Mouse (Mus musculus): Measurements from ENCODE around the gene Nkain2. TPM values are rescaled to one million over a fixed set of nuclear protein-coding genes. Genes with fewer than 3 reads are reported as not detected.
"Not testable (repeated sequence)": the region's sequence is repeated elsewhere in the genome, so short reads cannot be mapped to it uniquely, and the experiment has no call there.

Gene Nkain2
- total RNA-seq (2014; fragmentation: Nextera tagmentation) (not detected in 2 replicates), total RNA-seq (2017) (not detected in 2 replicates)

- no peak; the same call in 1 of the 2 replicates for ATAC-seq (replicated peaks; ENCODE audit: poor library complexity, severe bottlenecking)
Measured at GRCm38 (mm10) chr10:32889652-32890506, at the start of gene Nkain2. TSS of gene Nkain2 (minus strand) at chr10:32890462.

DNA sequence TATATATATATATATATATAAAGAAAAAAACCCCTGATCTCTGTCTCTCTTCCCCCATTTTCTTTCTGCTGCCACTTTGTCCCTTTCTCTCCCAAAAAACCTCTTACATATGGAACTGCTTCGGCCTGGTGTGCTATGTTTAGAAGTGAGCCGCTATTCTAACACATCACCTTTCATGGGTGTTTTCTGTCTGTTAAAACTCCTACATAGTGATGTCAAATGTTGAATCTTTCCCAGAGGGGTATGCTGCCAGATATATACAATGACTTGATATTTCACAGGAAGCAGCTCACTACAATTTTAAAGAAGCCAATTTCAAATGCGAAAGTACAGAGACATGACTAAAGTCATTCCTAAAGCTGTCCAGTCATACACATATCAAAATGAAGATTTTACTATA is 49.6 kb upstream of the Nkain2 start:
- ATAC-seq (replicated peaks; ENCODE audit: poor library complexity, severe bottlenecking) = no peak

- ATAC-seq (replicated peaks; ENCODE audit: poor library complexity, severe bottlenecking) = no peak
Measured at GRCm38 (mm10) chr10:32895093-32895492, 4.8 kb upstream of the Nkain2 start.

GRCm38 (mm10) chr10:32890507-32891131 is 357 bp upstream of the Nkain2 start:
- ATAC-seq (replicated peaks; ENCODE audit: poor library complexity, severe bottlenecking) = no peak

DNA sequence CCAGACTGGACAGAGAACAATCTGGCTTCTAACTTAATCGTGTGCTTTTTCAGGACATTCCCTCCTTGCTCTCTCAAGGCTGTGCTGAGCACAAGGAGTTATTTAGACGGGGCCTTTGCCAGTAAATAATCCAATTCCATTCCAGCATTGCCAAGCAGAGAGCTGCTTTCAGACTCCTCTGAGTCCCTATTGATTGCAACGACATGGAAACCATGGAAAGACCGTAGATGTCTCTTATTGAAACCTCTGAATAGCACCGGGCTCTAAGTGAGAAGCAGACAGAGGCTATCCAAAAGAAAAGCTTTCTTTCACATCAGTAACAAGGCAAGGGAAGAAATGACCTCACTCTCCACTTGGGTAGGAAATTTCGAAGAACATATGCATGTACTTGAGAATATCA is 8.3 kb downstream of the Nkain2 start:
- no peak for ATAC-seq (replicated peaks; ENCODE audit: poor library complexity, severe bottlenecking)

- ATAC-seq (replicated peaks; ENCODE audit: poor library complexity, severe bottlenecking) = no peak
Measured at GRCm38 (mm10) chr10:32870691-32871406, 19.4 kb downstream of the Nkain2 start.

DNA sequence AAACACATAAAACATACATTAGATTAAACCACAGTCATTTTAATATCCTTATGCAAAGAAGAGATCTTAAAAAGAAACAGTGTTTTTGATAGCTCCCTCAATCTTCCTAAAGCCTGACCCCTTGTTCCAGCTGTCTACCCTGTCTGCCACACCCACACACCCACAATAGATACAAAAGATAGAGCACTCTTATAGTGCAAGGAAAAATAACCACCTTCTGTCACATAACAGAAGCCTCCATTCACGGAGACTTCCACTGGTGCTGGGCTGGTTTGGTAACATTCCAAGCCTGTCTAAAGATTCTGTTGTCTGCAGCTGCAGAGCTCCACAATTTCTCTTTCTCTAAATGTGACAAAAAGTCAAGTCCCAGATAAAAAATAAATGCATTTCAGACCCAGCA is 20.7 kb downstream of the Nkain2 start:
- ATAC-seq (replicated peaks; ENCODE audit: poor library complexity, severe bottlenecking) = no peak

DNA sequence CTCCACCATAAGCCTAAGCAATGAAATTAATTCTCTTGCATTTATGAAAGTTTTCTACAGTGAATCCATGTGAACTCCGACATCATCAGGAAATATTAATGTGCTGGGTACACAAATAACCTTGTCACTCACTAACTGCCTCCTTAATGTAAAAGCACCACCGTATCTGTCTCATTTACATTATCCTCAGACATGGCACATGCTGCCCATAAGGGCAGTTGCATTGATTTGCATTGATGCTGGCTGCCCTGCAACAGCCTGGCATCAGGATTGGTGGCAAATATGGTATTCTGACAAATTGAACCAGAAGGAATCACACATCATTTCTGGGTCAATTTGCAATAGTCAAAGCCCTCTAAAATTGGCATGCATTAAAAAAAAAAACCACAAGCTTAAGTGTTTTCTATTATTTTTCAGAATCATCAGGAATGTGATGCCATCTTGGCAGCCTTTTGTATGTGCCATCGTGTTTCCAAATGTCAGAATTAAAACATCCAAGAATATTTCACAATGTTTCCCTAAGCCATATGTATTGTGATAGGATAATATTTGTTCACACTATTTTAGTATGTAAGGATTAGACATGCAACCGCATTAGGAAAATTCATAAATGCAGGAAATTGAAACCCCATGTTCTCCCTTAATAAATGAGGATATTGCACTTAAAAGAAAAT is 74.9 kb downstream of the Nkain2 start:
- no peak for ATAC-seq (replicated peaks; ENCODE audit: poor library complexity, severe bottlenecking)

- no peak for ATAC-seq (replicated peaks; ENCODE audit: poor library complexity, severe bottlenecking)
Measured at GRCm38 (mm10) chr10:32796215-32796614, 94.0 kb downstream of the Nkain2 start.

- ATAC-seq (replicated peaks; ENCODE audit: poor library complexity, severe bottlenecking) = no peak
Measured at GRCm38 (mm10) chr10:32790541-32790940, 99.7 kb downstream of the Nkain2 start.

GRCm38 (mm10) chr10:32782732-32783359 is 107.4 kb downstream of the Nkain2 start:
- no peak for ATAC-seq (replicated peaks; ENCODE audit: poor library complexity, severe bottlenecking)

- no peak for ATAC-seq (replicated peaks; ENCODE audit: poor library complexity, severe bottlenecking)
Measured at GRCm38 (mm10) chr10:32738989-32739388, 151.3 kb downstream of the Nkain2 start.

- ATAC-seq (replicated peaks; ENCODE audit: poor library complexity, severe bottlenecking) = not testable (repeated sequence)
Measured at GRCm38 (mm10) chr10:32706579-32706978, 183.7 kb downstream of the Nkain2 start.

DNA sequence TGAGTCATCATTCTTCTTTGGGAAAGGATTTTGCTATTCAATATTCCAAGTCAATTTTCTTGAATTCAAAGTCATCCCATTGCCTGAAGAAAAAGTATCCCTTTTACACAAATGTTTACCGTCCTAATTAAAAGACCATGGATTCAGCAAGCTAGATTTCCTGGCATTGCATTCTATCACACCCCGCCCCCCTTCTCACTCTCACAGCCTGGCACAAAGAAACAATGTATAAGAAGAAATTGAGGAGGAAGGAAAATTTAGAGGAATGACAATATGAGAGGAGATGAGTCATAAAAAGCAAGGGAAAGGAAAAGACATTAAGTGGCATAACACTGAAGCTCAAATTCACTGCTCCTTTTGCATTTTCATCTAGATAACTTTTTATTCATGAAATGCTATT is 193.6 kb downstream of the Nkain2 start:
- ATAC-seq (replicated peaks; ENCODE audit: poor library complexity, severe bottlenecking) = no peak

GRCm38 (mm10) chr10:32684548-32684947 is 205.7 kb downstream of the Nkain2 start:
- ATAC-seq (replicated peaks; ENCODE audit: poor library complexity, severe bottlenecking) = no peak

DNA sequence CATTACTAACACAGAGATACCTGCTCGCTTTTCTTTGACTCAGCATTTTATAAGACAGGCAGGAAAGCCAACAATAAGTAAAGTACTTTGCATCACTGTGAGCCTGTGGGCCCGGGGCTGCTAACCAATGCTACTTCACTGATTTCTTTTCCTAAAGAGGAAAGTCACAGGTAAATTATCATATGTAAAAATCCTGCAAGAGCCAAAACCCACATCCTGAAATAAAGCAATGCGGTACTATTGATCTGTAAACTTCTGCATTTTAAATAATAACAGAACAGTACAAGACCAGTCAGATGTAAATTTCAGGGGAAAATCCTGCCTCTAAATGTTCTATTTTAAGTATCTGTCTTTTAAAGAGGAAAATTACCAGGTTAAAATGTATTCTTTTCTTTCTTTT is 250.0 kb downstream of the Nkain2 start:
- ATAC-seq (replicated peaks; ENCODE audit: poor library complexity, severe bottlenecking) = no peak

DNA sequence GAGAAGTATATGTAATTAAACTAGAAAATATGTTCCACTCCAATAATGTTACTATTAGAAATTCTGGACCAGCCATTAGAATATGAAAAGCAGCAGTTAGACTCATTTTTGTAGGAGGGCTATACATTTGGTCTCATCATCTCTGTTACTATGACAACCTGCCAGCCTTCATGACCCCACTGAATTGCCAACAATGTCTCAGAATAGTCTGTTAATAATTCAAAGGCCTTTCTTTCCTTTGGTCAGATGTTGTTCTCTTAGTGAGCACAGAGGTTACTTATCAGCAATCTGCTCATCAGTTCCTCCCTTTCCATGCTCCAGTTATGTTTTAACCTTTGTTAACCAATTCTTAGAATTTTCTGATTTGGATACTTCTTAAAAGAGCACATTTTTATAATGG is 251.1 kb downstream of the Nkain2 start:
- no peak for ATAC-seq (replicated peaks; ENCODE audit: poor library complexity, severe bottlenecking)

- no peak for ATAC-seq (replicated peaks; ENCODE audit: poor library complexity, severe bottlenecking)
Measured at GRCm38 (mm10) chr10:32631043-32631442, 259.2 kb downstream of the Nkain2 start.

DNA sequence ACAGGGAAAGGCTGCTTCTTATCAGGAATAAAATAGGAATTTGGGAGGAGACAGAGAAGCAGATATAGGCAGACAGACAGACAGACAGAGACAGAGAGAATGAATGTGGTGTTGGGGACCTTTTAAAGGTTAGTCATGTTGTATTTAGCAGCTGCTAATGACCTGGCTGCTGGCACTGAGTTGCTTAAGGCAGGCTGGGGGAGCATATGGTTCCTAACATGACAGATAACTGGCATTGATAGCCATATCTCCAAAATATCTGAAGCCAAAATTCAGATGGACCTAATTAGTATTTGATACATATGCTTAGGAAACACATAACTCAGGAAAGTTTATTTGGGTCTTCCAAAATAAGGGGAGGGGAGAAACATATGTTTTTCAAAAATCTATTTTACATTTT is 285.8 kb downstream of the Nkain2 start:
- ATAC-seq (replicated peaks; ENCODE audit: poor library complexity, severe bottlenecking) = no peak

DNA sequence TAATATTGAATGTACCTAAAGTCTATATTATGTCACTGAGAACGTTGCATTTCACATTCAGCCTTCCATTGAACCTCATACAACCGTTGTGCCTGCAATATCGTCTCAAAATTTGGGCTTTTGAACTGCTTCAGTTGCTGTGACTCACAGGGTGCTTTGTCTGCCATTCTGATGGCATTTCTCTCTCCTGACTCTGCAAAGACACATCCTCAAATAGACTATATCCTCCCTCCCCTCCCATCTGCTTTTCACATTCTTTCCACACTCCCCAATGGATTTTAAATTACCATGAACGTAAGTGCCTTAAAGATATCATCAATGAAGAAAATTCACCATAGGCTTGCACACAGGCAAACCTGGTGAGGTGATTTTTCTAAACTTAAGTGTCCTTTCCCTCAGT is 287.5 kb downstream of the Nkain2 start:
- ATAC-seq (replicated peaks; ENCODE audit: poor library complexity, severe bottlenecking) = no peak
